Mouse (Mus musculus): ENCODE data around the gene Osbpl6. TPM values are rescaled to one million over a fixed set of nuclear protein-coding genes. Genes with fewer than 3 reads are reported as not detected.

Osbpl6 gene
- total and polyA plus RNA-seq, 3 experiments = 0.04 TPM; not detected in 2

DNA sequence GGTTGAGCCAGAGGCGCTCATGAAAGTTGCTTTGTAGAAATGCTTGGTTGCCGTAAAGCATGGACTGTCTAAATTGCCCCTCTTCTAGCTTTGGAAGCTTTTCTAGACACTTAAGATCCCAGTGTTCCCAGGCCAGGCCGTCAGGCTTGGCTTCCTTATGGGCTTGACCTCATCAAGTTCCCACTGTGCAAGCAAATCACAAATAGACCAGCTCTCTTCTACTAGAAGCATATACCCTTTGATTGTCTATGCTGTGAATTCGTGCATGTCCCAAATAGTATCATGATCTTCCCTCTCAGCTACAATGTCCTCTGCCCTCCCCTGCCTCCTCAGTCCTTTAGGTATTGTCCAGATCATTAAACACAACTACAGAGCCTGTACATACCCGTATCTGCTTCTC lies 23.5 kb downstream of the Osbpl6 start:
- H3K27me3 ChIP-seq (ENCODE audit: control insufficient read depth in 1 of 2, insufficient read depth in 2 of 2, low read length in 2 of 2) = no peaks in the 10 kb centered on the region
- H3K4me3 ChIP-seq (ENCODE audit: control insufficient read depth in 1 of 2, insufficient read depth in 1 of 2, low read depth in 2 of 2, low read length in 2 of 2) = no peak overlapping the region
- H3K27ac ChIP-seq (ENCODE audit: control insufficient read depth, low read depth, low read length) = no peak overlapping the region
- TF ChIP-seq ZMIZ1 (IDR thresholded peaks at IDR 0.05; ENCODE audit: low read depth, low read length) (no peak), POLR2AphosphoS5 (IDR thresholded peaks at IDR 0.05; ENCODE audit: borderline replicate concordance, low read depth, low read length) (no peak), TAL1 (IDR thresholded peaks at IDR 0.05; ENCODE audit: low read length) (no peak), MXI1 (IDR thresholded peaks at IDR 0.05; ENCODE audit: low read depth, low read length) (no peak), HCFC1 (IDR thresholded peaks at IDR 0.05; ENCODE audit: low read depth, low read length) (no peak), USF1 (IDR thresholded peaks at IDR 0.05; ENCODE audit: low read depth, low read length) (no peak), POLR2AphosphoS2 (IDR thresholded peaks at IDR 0.05; ENCODE audit: low read length) (no peak), MAFK (IDR thresholded peaks at IDR 0.05; ENCODE audit: borderline replicate concordance, low read depth, low read length) (no peak), SIN3A (IDR thresholded peaks at IDR 0.05; ENCODE audit: low read length) (no peak), ELF1 (IDR thresholded peaks at IDR 0.05; ENCODE audit: low read depth, low read length) (no peak)
- DNase-seq (ENCODE audit: low read depth, low spot score) = no peak
- H3K4me1 ChIP-seq (ENCODE audit: control insufficient read depth in 1 of 2, insufficient read depth in 2 of 2, low read length in 2 of 2) = no peaks in the 10 kb centered on the region
- H3K9me3 ChIP-seq (replicated peaks; ENCODE audit: insufficient read depth, low read length) = no peaks in the 10 kb centered on the region
- H3K9ac ChIP-seq (ENCODE audit: control insufficient read depth, low read depth, low read length, poor library complexity, severe bottlenecking) = no peak overlapping the region
- H3K79me2 ChIP-seq (ENCODE audit: control insufficient read depth, insufficient read depth, low read length, poor library complexity) = no peaks in the 10 kb centered on the region
- H3K36me3 ChIP-seq (ENCODE audit: control insufficient read depth in 1 of 2, insufficient read depth in 2 of 2, low read length in 2 of 2) = no peaks in the 10 kb centered on the region

DNA sequence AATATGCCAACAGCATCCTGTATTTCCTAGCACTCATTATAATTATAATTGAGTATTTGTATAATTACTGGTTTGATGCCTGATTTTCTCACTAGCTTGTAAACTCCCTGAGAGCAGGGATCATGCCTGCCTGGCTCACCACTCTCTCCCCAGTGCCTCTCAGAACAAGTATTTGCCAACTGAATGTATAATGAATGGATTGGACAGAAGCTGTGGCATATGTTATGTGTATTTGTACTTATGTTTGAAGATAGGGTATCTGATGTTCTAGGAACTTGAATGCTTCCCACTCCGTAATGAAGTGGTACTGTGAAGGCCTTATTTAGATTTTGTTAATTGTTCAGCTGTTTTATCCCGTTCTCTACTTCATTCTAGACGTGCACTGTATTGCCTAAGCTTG lies 24.2 kb downstream of the Osbpl6 start:
- Histone ChIP-seq H3K27me3 (ENCODE audit: control insufficient read depth in 1 of 2, insufficient read depth in 2 of 2, low read length in 2 of 2) (no peaks in the 10 kb centered on the region), H3K36me3 (ENCODE audit: control insufficient read depth in 1 of 2, insufficient read depth in 2 of 2, low read length in 2 of 2) (no peaks in the 10 kb centered on the region), H3K27ac (ENCODE audit: control insufficient read depth, low read depth, low read length) (no peak overlapping the region), H3K9ac (ENCODE audit: control insufficient read depth, low read depth, low read length, poor library complexity, severe bottlenecking) (no peak overlapping the region), H3K79me2 (ENCODE audit: control insufficient read depth, insufficient read depth, low read length, poor library complexity) (no peaks in the 10 kb centered on the region), H3K9me3 (replicated peaks; ENCODE audit: insufficient read depth, low read length) (no peaks in the 10 kb centered on the region), H3K4me3 (ENCODE audit: control insufficient read depth in 1 of 2, insufficient read depth in 1 of 2, low read depth in 2 of 2, low read length in 2 of 2) (no peak overlapping the region), H3K4me1 (ENCODE audit: control insufficient read depth in 1 of 2, insufficient read depth in 2 of 2, low read length in 2 of 2) (no peaks in the 10 kb centered on the region)
- DNase-seq (ENCODE audit: low read depth, low spot score) = no peak
- TF ChIP-seq GATA1 (IDR thresholded peaks at IDR 0.05; ENCODE audit: low read depth, low read length) (no peak), MAFK (IDR thresholded peaks at IDR 0.05; ENCODE audit: borderline replicate concordance, low read depth, low read length) (no peak), HCFC1 (IDR thresholded peaks at IDR 0.05; ENCODE audit: low read depth, low read length) (no peak), TCF12 (IDR thresholded peaks at IDR 0.05; ENCODE audit: low read depth, low read length) (no peak), CHD1 (IDR thresholded peaks at IDR 0.05; ENCODE audit: low read depth, low read length) (no peak), GABPA (IDR thresholded peaks at IDR 0.05; ENCODE audit: low read depth, low read length) (no peak), CHD2 (IDR thresholded peaks at IDR 0.05; ENCODE audit: low read length) (no peak), USF2 (IDR thresholded peaks at IDR 0.05; ENCODE audit: borderline replicate concordance in 1 of 2, insufficient read depth in 1 of 2, low read depth in 1 of 2, low read length in 2 of 2) (no peak), RCOR1 (IDR thresholded peaks at IDR 0.05; ENCODE audit: low read depth, low read length) (no peak), MYB (IDR thresholded peaks at IDR 0.05; ENCODE audit: low read depth, low read length) (no peak), SMC3 (IDR thresholded peaks at IDR 0.05; ENCODE audit: low read depth, low read length) (no peak), NELFE (IDR thresholded peaks at IDR 0.05; ENCODE audit: low read depth, low read length) (no peak), POLR2AphosphoS5 (IDR thresholded peaks at IDR 0.05; ENCODE audit: borderline replicate concordance, low read depth, low read length) (no peak), ZC3H11A (IDR thresholded peaks at IDR 0.05; ENCODE audit: low read depth, low read length) (no peak), ZKSCAN1 (IDR thresholded peaks at IDR 0.05; ENCODE audit: low read depth, low read length) (no peak), ELF1 (IDR thresholded peaks at IDR 0.05; ENCODE audit: low read depth, low read length) (no peak), POLR2AphosphoS2 (IDR thresholded peaks at IDR 0.05; ENCODE audit: low read length) (no peak), EP300 (IDR thresholded peaks at IDR 0.05; ENCODE audit: low read depth in 1 of 2, low read length in 2 of 2) (no peak)

Measured in MEL (cell line).